Mouse (Mus musculus): ENCODE data around the gene Olfr1342. TPM values are rescaled to one million over a fixed set of nuclear protein-coding genes. Genes with fewer than 3 reads are reported as not detected.

Gene Olfr1342
- polyA plus RNA-seq (2016; fragmentation: Nextera tagmentation; extraction: Ambion mirVana) = 0.09 TPM in 1 of 2 replicates, not detected in the other

GRCm38 (mm10) chr4:118692412-118692973, at the start of gene Olfr1342:
Gene Olfr1342 (minus strand): TSS chr4:118692756.
- no peak within 1 kb of the TSS for H3K9ac ChIP-seq
- H3K4me1 ChIP-seq = peaks cover 11% of the 10 kb centered on the region
- WGBS = 52% methylated on average over 12 of the region's 12 CpGs
- H3K27ac ChIP-seq = 0 out of 2 replicates have a peak within 1 kb of the TSS, but pooled peaks have one; percentile 7
- H3K4me2 ChIP-seq (replicated peaks) = no peak within 1 kb of the TSS
- ATAC-seq (ENCODE audit: low FRiP score) = no peak
- H3K9me3 ChIP-seq (replicated peaks) = no peaks in the 10 kb centered on the region
- peaks cover 3% of the 10 kb centered on the region; the same call in 1 of the 2 replicates for H3K27me3 ChIP-seq
- no peaks in the 10 kb centered on the region for H3K36me3 ChIP-seq
- H3K4me3 ChIP-seq = no peak within 1 kb of the TSS

DNA sequence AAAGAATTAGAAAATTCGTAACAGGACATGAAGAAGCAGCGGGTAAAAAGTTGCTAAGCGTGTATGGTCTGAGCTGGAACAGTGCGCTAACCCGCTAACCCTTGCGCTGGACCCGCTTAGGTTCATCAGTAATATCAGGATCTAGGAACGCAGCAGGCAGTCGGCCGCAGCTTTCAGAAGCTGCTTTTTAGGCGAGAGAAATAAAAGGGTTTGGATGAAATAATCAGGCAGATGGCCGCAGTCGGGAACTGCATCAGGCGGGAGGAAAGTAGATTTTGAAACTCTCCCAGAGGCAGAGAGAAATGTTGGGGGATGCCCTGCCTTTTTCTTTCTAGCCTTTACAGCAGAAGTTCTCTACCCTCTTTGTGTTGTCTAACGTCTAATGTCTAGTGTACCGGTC, 49.3 kb upstream of the Olfr1342 start:
- Histone ChIP-seq H3K27ac (no peak overlapping the region), H3K9ac (no peak overlapping the region), H3K36me3 (no peaks in the 10 kb centered on the region), H3K27me3 (peaks cover 27% of the 10 kb centered on the region), H3K4me2 (replicated peaks) (peak overlapping the region; percentile 24; the same call in 1 of the 2 replicates), H3K4me1 (peaks cover 4% of the 10 kb centered on the region; the same call in 1 of the 2 replicates), H3K4me3 (no peak overlapping the region), H3K9me3 (replicated peaks) (peaks cover 9% of the 10 kb centered on the region; the same call in 1 of the 2 replicates)
- 3% methylated on average over 16 of the region's 16 CpGs for WGBS
- no peak for ATAC-seq (ENCODE audit: low FRiP score)

DNA sequence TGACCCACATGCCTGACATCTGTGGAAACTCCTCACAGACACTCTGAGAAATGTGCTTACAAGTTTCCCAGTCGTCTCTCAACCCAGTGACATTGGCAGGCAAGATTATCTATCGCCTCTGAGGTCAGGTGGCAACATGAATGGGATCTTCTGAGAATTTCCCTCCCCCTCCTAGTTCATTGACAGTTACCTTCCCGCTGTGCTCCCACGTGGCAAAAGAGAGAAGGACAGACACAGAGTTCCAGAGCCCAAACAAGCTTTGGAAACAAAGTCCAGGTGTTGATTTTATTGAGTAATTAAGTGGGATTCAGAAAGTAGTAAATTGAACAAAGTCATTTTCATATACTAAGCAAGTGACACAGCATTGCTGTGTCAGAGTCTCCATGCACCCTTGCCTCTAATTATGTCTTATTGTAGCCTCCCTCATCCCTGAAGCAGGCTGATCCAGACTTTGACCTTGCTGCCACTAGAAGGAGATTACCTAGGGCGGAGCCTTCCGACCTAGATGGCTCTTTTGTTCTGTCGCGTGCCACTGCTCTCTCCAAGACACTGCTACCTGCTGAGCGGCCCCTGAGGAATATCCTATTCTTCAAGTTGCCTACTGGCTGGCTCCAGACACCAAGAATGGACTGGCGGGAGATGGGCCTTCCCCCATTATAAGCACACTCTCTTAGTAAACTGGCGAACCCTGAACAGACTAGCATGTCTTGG, 48.6 kb upstream of the Olfr1342 start:
- Histone ChIP-seq H3K9ac (no peak overlapping the region), H3K4me1 (peaks cover 4% of the 10 kb centered on the region; the same call in 1 of the 2 replicates), H3K4me3 (no peak overlapping the region), H3K27me3 (peaks cover 27% of the 10 kb centered on the region), H3K9me3 (replicated peaks) (peaks cover 1% of the 10 kb centered on the region; the same call in 1 of the 2 replicates), H3K36me3 (no peaks in the 10 kb centered on the region), H3K4me2 (replicated peaks) (peak overlapping the region; percentile 24; the same call in 1 of the 2 replicates), H3K27ac (no peak overlapping the region)
- no peak for ATAC-seq (ENCODE audit: low FRiP score)
- 3% methylated on average over 11 of the region's 11 CpGs for WGBS

GRCm38 (mm10) chr4:118739574-118739973, 47.0 kb upstream of the Olfr1342 start:
- Histone ChIP-seq H3K9ac (no peak overlapping the region), H3K27me3 (peaks cover 27% of the 10 kb centered on the region), H3K27ac (no peak overlapping the region), H3K36me3 (no peaks in the 10 kb centered on the region), H3K9me3 (replicated peaks) (no peaks in the 10 kb centered on the region), H3K4me2 (replicated peaks) (no peak overlapping the region), H3K4me3 (no peak overlapping the region), H3K4me1 (peaks cover 4% of the 10 kb centered on the region; the same call in 1 of the 2 replicates)
- WGBS = 65% methylated on average over 3 of the region's 3 CpGs
- no peak for ATAC-seq (ENCODE audit: low FRiP score)

DNA sequence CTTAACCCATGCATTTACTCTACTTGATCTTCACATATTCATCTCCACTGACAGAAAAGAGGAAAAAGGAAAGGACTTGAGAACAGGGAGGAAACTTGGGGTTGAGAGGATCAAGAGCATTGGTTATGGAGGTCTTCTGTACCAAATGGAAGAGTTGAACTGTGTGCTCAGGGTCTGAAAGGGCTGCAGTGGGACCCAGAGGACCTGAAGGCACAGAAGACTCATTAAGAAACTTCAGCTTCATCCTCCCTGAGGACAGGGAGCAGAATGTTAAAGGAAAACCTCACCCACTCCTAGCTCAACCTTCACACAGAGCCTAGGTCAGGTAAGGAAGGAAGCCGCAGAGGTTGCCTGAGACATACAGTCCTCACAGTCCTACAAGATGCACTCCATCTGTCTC, 39.3 kb upstream of the Olfr1342 start, which contains the start of gene Olfr1339:
Gene Olfr1339 (plus strand): TSS at position 301 of the 400 bp plus-strand sequence.
- H3K36me3 ChIP-seq = no peaks in the 10 kb centered on the region
- no peak within 1 kb of the TSS for H3K4me2 ChIP-seq (replicated peaks)
- H3K9ac ChIP-seq = no peak within 1 kb of the TSS
- H3K4me3 ChIP-seq = no peak within 1 kb of the TSS
- H3K4me1 ChIP-seq = no peaks in the 10 kb centered on the region
- ATAC-seq (ENCODE audit: low FRiP score) = no peak
- no peaks in the 10 kb centered on the region for H3K9me3 ChIP-seq (replicated peaks)
- H3K27ac ChIP-seq = no peak within 1 kb of the TSS
- WGBS = 100% methylated on average over 1 of the region's 1 CpGs
- no peaks in the 10 kb centered on the region for H3K27me3 ChIP-seq

GRCm38 (mm10) chr4:118721742-118722483, 29.4 kb upstream of the Olfr1342 start:
- no peak overlapping the region for H3K4me2 ChIP-seq (replicated peaks)
- 55% methylated on average over 10 of the region's 10 CpGs for WGBS
- no peak overlapping the region for H3K9ac ChIP-seq
- H3K4me3 ChIP-seq = no peak overlapping the region
- no peak overlapping the region for H3K27ac ChIP-seq
- H3K9me3 ChIP-seq (replicated peaks) = no peaks in the 10 kb centered on the region
- no peaks in the 10 kb centered on the region for H3K27me3 ChIP-seq
- H3K4me1 ChIP-seq = no peaks in the 10 kb centered on the region
- no peak for ATAC-seq (ENCODE audit: low FRiP score)
- no peaks in the 10 kb centered on the region for H3K36me3 ChIP-seq

- no peak within 1 kb of the TSS for H3K9ac ChIP-seq
- H3K9me3 ChIP-seq (replicated peaks) = no peaks in the 10 kb centered on the region
- ATAC-seq (ENCODE audit: low FRiP score) = no peak
- H3K27me3 ChIP-seq = no peaks in the 10 kb centered on the region
- H3K4me1 ChIP-seq = no peaks in the 10 kb centered on the region
- H3K36me3 ChIP-seq = no peaks in the 10 kb centered on the region
- H3K4me3 ChIP-seq = no peak within 1 kb of the TSS
- H3K27ac ChIP-seq = no peak within 1 kb of the TSS
- no peak within 1 kb of the TSS for H3K4me2 ChIP-seq (replicated peaks)
Measured at GRCm38 (mm10) chr4:118719838-118720237, 27.3 kb upstream of the Olfr1342 start, which contains the start of gene Olfr1340. Gene Olfr1340 (plus strand): TSS chr4:118720138.

DNA sequence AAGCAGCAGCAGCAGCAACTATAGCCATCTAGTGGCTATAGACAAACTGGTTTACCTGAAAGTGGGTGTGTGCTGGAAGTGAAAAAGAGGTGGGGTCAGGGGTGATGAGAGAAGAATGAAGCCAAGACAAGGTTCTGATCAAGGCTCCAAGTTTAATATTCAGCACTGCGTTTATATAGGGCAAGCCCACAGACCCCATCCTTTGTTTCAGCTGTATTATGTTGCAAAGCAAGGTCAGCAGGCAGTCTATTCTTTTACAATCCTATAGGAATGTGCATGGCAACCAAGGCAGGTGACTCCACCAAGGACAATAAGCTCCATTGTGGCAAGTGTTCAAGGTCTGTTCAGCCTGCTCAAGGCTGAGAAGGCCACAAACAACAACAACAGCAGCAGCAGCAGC, 19.1 kb upstream of the Olfr1342 start:
- no peak overlapping the region for H3K4me2 ChIP-seq (replicated peaks)
- H3K9me3 ChIP-seq (replicated peaks) = no peaks in the 10 kb centered on the region
- no peak overlapping the region for H3K27ac ChIP-seq
- no peaks in the 10 kb centered on the region for H3K36me3 ChIP-seq
- H3K27me3 ChIP-seq = no peaks in the 10 kb centered on the region
- H3K9ac ChIP-seq = no peak overlapping the region
- no peak overlapping the region for H3K4me3 ChIP-seq
- 18% methylated on average over 1 of the region's 1 CpGs for WGBS
- no peaks in the 10 kb centered on the region for H3K4me1 ChIP-seq
- no peak for ATAC-seq (ENCODE audit: low FRiP score)

GRCm38 (mm10) chr4:118708086-118708485, 15.5 kb upstream of the Olfr1342 start:
- Histone ChIP-seq H3K9ac (no peak overlapping the region), H3K9me3 (replicated peaks) (no peaks in the 10 kb centered on the region), H3K4me2 (replicated peaks) (no peak overlapping the region), H3K4me3 (no peak overlapping the region), H3K36me3 (no peaks in the 10 kb centered on the region), H3K27ac (no peak overlapping the region), H3K4me1 (no peaks in the 10 kb centered on the region), H3K27me3 (no peaks in the 10 kb centered on the region)
- 83% methylated on average over 5 of the region's 5 CpGs for WGBS
- no peak for ATAC-seq (ENCODE audit: low FRiP score)

- Histone ChIP-seq H3K4me3 (no peak within 1 kb of the TSS), H3K9ac (no peak within 1 kb of the TSS), H3K9me3 (replicated peaks) (no peaks in the 10 kb centered on the region), H3K27ac (no peak within 1 kb of the TSS), H3K4me1 (no peaks in the 10 kb centered on the region), H3K27me3 (no peaks in the 10 kb centered on the region), H3K36me3 (no peaks in the 10 kb centered on the region), H3K4me2 (replicated peaks) (no peak within 1 kb of the TSS)
- ATAC-seq (ENCODE audit: low FRiP score) = no peak
- 86% methylated on average over 3 of the region's 3 CpGs for WGBS
Measured at GRCm38 (mm10) chr4:118703223-118703622, 10.7 kb upstream of the Olfr1342 start, which contains the start of gene Olfr1341. Gene Olfr1341 (plus strand): TSS chr4:118703523.

DNA sequence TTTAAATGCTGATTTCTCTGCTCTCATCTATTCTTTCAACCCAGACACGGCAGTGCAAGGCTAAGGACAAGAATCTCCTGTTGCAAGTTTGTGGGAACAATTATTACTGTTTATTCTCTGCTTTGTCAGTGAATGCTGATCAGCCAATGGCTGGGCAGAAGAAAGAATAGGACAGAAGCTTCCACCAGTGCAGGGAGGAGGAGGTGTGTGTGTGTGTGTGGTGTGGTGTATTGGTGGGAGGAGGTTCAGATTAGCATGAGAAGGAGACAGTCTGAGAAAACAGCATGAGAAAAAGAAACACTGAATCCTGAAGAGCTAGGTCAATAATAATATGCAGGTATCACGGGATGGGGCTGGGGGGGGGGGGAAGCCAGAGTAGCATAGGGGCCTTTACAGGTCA, 1.3 kb upstream of the Olfr1342 start:
- Histone ChIP-seq H3K27ac (no peak overlapping the region), H3K4me1 (peaks cover 11% of the 10 kb centered on the region), H3K36me3 (no peaks in the 10 kb centered on the region), H3K4me3 (no peak overlapping the region), H3K9ac (no peak overlapping the region), H3K9me3 (replicated peaks) (no peaks in the 10 kb centered on the region), H3K4me2 (replicated peaks) (no peak overlapping the region), H3K27me3 (peaks cover 3% of the 10 kb centered on the region; the same call in 1 of the 2 replicates)
- 29% methylated on average over 2 of the region's 2 CpGs for WGBS
- ATAC-seq (ENCODE audit: low FRiP score) = no peak

DNA sequence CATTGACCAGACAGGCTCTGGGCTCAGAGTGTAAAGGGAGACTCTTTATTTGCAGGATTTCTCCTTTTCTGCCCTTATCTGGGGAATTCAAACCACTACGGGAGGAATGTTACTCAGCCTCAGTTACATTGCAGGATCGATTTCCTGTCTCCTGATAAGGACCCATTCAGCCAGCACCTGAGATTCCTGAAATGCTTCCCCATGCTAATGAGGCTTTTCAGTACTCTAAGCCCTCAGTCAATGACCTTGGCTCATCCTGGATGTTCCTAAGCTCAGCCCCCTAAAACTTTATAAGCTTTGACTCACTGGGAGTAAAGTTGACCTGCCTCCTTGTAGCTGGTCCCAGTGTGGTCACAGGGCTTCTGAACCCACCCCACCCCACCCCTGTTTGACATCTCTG, 5.5 kb downstream of the Olfr1342 start:
- H3K9me3 ChIP-seq (replicated peaks) = no peaks in the 10 kb centered on the region
- no peak for ATAC-seq (ENCODE audit: low FRiP score)
- no peak overlapping the region for H3K27ac ChIP-seq
- no peak overlapping the region for H3K9ac ChIP-seq
- H3K36me3 ChIP-seq = no peaks in the 10 kb centered on the region
- WGBS = 78% methylated on average over 2 of the region's 2 CpGs
- no peak overlapping the region for H3K4me2 ChIP-seq (replicated peaks)
- no peaks in the 10 kb centered on the region for H3K27me3 ChIP-seq
- H3K4me3 ChIP-seq = no peak overlapping the region
- no peaks in the 10 kb centered on the region for H3K4me1 ChIP-seq
